Mouse (Mus musculus): ENCODE measurements around the gene Csrnp3.
A peak's percentile ranks its signal among the peaks of the same experiment; 100 is the strongest.

Csrnp3 gene

GRCm38 (mm10) chr2:65870919-65871582 lies 25.5 kb downstream of the Csrnp3 start:
- DNase-seq (ENCODE audit: low read depth, low spot score), result no peak

GRCm38 (mm10) chr2:65891590-65891989 lies 46.0 kb downstream of the Csrnp3 start:
- no peak for DNase-seq (ENCODE audit: low read depth, low spot score)

GRCm38 (mm10) chr2:65893241-65893640 lies 47.7 kb downstream of the Csrnp3 start:
- no peak for DNase-seq (ENCODE audit: low read depth, low spot score)

- DNase-seq (ENCODE audit: low read depth, low spot score), result no peak
These were observed 48.7 kb downstream of the Csrnp3 start for GRCm38 (mm10) chr2:65894299-65894698.

GRCm38 (mm10) chr2:65896542-65896941 lies 51.0 kb downstream of the Csrnp3 start:
- no peak for DNase-seq (ENCODE audit: low read depth, low spot score)

- no peak for DNase-seq (ENCODE audit: low read depth, low spot score)
These were observed 51.5 kb downstream of the Csrnp3 start for GRCm38 (mm10) chr2:65897084-65897483.

- DNase-seq (ENCODE audit: low read depth, low spot score), result no peak
These were observed 53.9 kb downstream of the Csrnp3 start for GRCm38 (mm10) chr2:65899478-65899877.

GRCm38 (mm10) chr2:65908526-65908925 lies 63.0 kb downstream of the Csrnp3 start:
- DNase-seq (ENCODE audit: low read depth, low spot score), result no peak

- no peak for DNase-seq (ENCODE audit: low read depth, low spot score)
These were observed 64.4 kb downstream of the Csrnp3 start for GRCm38 (mm10) chr2:65909724-65910521.

GRCm38 (mm10) chr2:65915994-65916393 lies 70.4 kb downstream of the Csrnp3 start:
- DNase-seq (ENCODE audit: low read depth, low spot score), result no peak

GRCm38 (mm10) chr2:65920651-65921412 lies 75.3 kb downstream of the Csrnp3 start:
- no peak for DNase-seq (ENCODE audit: low read depth, low spot score)

- no peak for DNase-seq (ENCODE audit: low read depth, low spot score)
These were observed 79.9 kb downstream of the Csrnp3 start for GRCm38 (mm10) chr2:65925363-65925941.

GRCm38 (mm10) chr2:65926935-65927708 lies 81.6 kb downstream of the Csrnp3 start:
- no peak for DNase-seq (ENCODE audit: low read depth, low spot score)

- no peak for DNase-seq (ENCODE audit: low read depth, low spot score)
These were observed 83.7 kb downstream of the Csrnp3 start for GRCm38 (mm10) chr2:65929286-65929685.

- no peak for DNase-seq (ENCODE audit: low read depth, low spot score)
These were observed 84.4 kb downstream of the Csrnp3 start for GRCm38 (mm10) chr2:65929927-65930326.

GRCm38 (mm10) chr2:65931313-65931712 lies 85.7 kb downstream of the Csrnp3 start:
- no peak for DNase-seq (ENCODE audit: low read depth, low spot score)

- DNase-seq (ENCODE audit: low read depth, low spot score), result peak; percentile 62
These were observed 86.3 kb downstream of the Csrnp3 start for GRCm38 (mm10) chr2:65931841-65932311.

GRCm38 (mm10) chr2:65934099-65934498 lies 88.5 kb downstream of the Csrnp3 start:
- DNase-seq (ENCODE audit: low read depth, low spot score), result no peak

- DNase-seq (ENCODE audit: low read depth, low spot score), result peak; percentile 31
These were observed 93.3 kb downstream of the Csrnp3 start for GRCm38 (mm10) chr2:65938900-65939299.

- DNase-seq (ENCODE audit: low read depth, low spot score), result no peak
These were observed 94.8 kb downstream of the Csrnp3 start for GRCm38 (mm10) chr2:65940351-65940750.

- no peak for DNase-seq (ENCODE audit: low read depth, low spot score)
These were observed 96.8 kb downstream of the Csrnp3 start for GRCm38 (mm10) chr2:65942346-65942745.

Data from WW6 (cell line).